13 mouse cellular contexts compared by ENCODE assay signal in genomic region chr12:29699386-29699785, GRCm38 (mm10).
DNase-seq lines count a peak whose midpoint lies in the region; ATAC-seq and TF ChIP-seq lines count a peak whose summit lies in the region.
"Had no signal": no experiment of that assay in that cellular context is flagged by ENCODE, and none has a peak within 500 bp of the region (broad histone marks: within the 10 kb centered on the region; RNA-seq: fewer than 3 reads in every experiment).

No protein-coding gene starts in this region.

- peaks cover 72% of the 10 kb centered on the region for H3K4me1 ChIP-seq in forebrain, embryonic 12.5 days
- peaks cover 84% of the 10 kb centered on the region for H3K4me1 ChIP-seq in hindbrain, embryonic 14.5 days (replicated peaks; ENCODE audit: control insufficient read depth, insufficient read depth, low read length)
- H3K4me1 ChIP-seq in midbrain, embryonic 16.5 days (ENCODE audit: control insufficient read depth, insufficient read depth, low read length), result peaks cover 78% of the 10 kb centered on the region

- no peak for ATAC-seq in forebrain, embryonic 12.5 days (ENCODE audit: low FRiP score)
- no peak for ATAC-seq in hindbrain, embryonic 14.5 days (ENCODE audit: low FRiP score)
- ATAC-seq in midbrain, embryonic 16.5 days, result no peak
- ATAC-seq: CD4-positive, CD25-positive, alpha-beta regulatory T cell, adult 4 months had no signal

- peak overlapping the region; percentile 31 for H3K4me2 ChIP-seq in forebrain, embryonic 12.5 days
- peak overlapping the region; percentile 26 for H3K4me2 ChIP-seq in hindbrain, embryonic 14.5 days (replicated peaks)
- peak overlapping the region; percentile 29 for H3K4me2 ChIP-seq in midbrain, embryonic 16.5 days (ENCODE audit: low read length)
- H3K4me2 ChIP-seq: limb, embryonic 15.5 days; lung, embryonic 15.5 days had no signal

- no peak overlapping the region for H3K4me3 ChIP-seq in forebrain, embryonic 12.5 days (replicated peaks)
- H3K4me3 ChIP-seq in hindbrain, embryonic 14.5 days (replicated peaks; ENCODE audit: low read length), result no peak overlapping the region
- H3K4me3 ChIP-seq in midbrain, embryonic 16.5 days (ENCODE audit: low read depth, low read length), result no peak overlapping the region
- H3K4me3 ChIP-seq: limb, embryonic 15.5 days; lung, embryonic 15.5 days had no signal

- no peaks in the 10 kb centered on the region for H3K9me3 ChIP-seq in forebrain, embryonic 12.5 days
- no peaks in the 10 kb centered on the region for H3K9me3 ChIP-seq in hindbrain, embryonic 14.5 days (ENCODE audit: control insufficient read depth, low read length)
- H3K9me3 ChIP-seq in midbrain, embryonic 16.5 days (replicated peaks; ENCODE audit: control insufficient read depth, low read length, poor library complexity, severe bottlenecking), result no peaks in the 10 kb centered on the region
- H3K9me3 ChIP-seq: limb, embryonic 15.5 days; lung, embryonic 15.5 days had no signal

- H3K36me3 ChIP-seq in forebrain, embryonic 12.5 days (replicated peaks), result no peaks in the 10 kb centered on the region
- no peaks in the 10 kb centered on the region for H3K36me3 ChIP-seq in hindbrain, embryonic 14.5 days (replicated peaks; ENCODE audit: control insufficient read depth, insufficient read depth)
- H3K36me3 ChIP-seq in midbrain, embryonic 16.5 days (ENCODE audit: control insufficient read depth, insufficient read depth, low read length), result no peaks in the 10 kb centered on the region
- H3K36me3 ChIP-seq: limb, embryonic 15.5 days; lung, embryonic 15.5 days had no signal

- TF ChIP-seq POLR2A in brain, embryonic 14.5 days (IDR thresholded peaks at IDR 0.05; ENCODE audit: borderline replicate concordance, extremely low read depth, insufficient read depth, insufficient read length, poor library complexity, severe bottlenecking), result no peak

- 21% methylated on average over 10 of the region's 10 CpGs for WGBS in forebrain, embryonic 12.5 days
- WGBS in hindbrain, embryonic 14.5 days, result 28% methylated on average over 10 of the region's 10 CpGs
- WGBS in midbrain, embryonic 16.5 days, result 6% methylated on average over 10 of the region's 10 CpGs

- H3K9ac ChIP-seq in forebrain, embryonic 12.5 days, result 0 out of 2 replicates have a peak overlapping the region, but pooled peaks have one; percentile 1
- H3K9ac ChIP-seq in hindbrain, embryonic 14.5 days, result peak overlapping the region; percentile 46
- H3K9ac ChIP-seq in midbrain, embryonic 16.5 days (ENCODE audit: low read depth, low read length), result peak overlapping the region; percentile 36
- H3K9ac ChIP-seq: limb, embryonic 15.5 days; lung, embryonic 15.5 days had no signal

- peak overlapping the region; percentile 84 for H3K27ac ChIP-seq in forebrain, embryonic 12.5 days
- H3K27ac ChIP-seq in hindbrain, embryonic 14.5 days, result peak overlapping the region; percentile 95
- H3K27ac ChIP-seq in midbrain, embryonic 16.5 days (ENCODE audit: low read length), result peak overlapping the region; percentile 93
- H3K27ac ChIP-seq: limb, embryonic 15.5 days; lung, embryonic 15.5 days had no signal

- peaks cover 42% of the 10 kb centered on the region for H3K27me3 ChIP-seq in forebrain, embryonic 12.5 days
- no peaks in the 10 kb centered on the region for H3K27me3 ChIP-seq in hindbrain, embryonic 14.5 days (ENCODE audit: control insufficient read depth, insufficient read depth, low read length)
- no peaks in the 10 kb centered on the region for H3K27me3 ChIP-seq in midbrain, embryonic 16.5 days (ENCODE audit: control insufficient read depth, insufficient read depth, low read depth, low read length)
- H3K27me3 ChIP-seq: limb, embryonic 15.5 days; lung, embryonic 15.5 days had no signal

- DNase-seq in brain, embryonic 14.5 days (ENCODE audit: low read depth), result peak; percentile 76
- no peak for DNase-seq in hindbrain, embryonic 14.5 days (ENCODE audit: low spot score)
- no peak for DNase-seq in cerebellum, adult 9-11 months
- no peak for DNase-seq in frontal cortex, adult 2 months (ENCODE audit: extremely low spot score in 1 of 2, low spot score in 1 of 2)
- DNase-seq in kidney, postnatal 10 days, result no peak
- DNase-seq: cerebellum, adult 11 months; heart, postnatal 36 days; kidney, adult 8-10 months had no signal

- no peak for TF ChIP-seq CTCF in brain, embryonic 14.5 days (IDR thresholded peaks at IDR 0.05; ENCODE audit: borderline replicate concordance, extremely low read depth, insufficient read depth, insufficient read length)
